ENCODE assay signal across 8 mouse cellular contexts in genomic region chr17:46073730-46074301, GRCm38 (mm10). TPM values are rescaled to one million over a fixed set of nuclear protein-coding genes. Genes with fewer than 3 reads are reported as not detected.
DNase-seq lines count a peak whose midpoint lies in the region; ATAC-seq lines count a peak whose summit lies in the region.

No protein-coding gene starts in this region.

- DNase-seq in adrenal gland, adult 8-10 months = peak; percentile 78
- DNase-seq in hindbrain, embryonic 10.5 days (ENCODE audit: low spot score) = no peak
- DNase-seq in layer of hippocampus, adult 9-10 months (ENCODE audit: low spot score) = peak; percentile 24
- DNase-seq in testis, postnatal 14 days (ENCODE audit: low spot score) = peak; percentile 51

- peak overlapping the region; percentile 13 for H3K4me3 ChIP-seq in erythroblast, embryonic 14.5 days (replicated peaks)
- H3K4me3 ChIP-seq in embryonic facial prominence, embryonic 15.5 days (replicated peaks) = peak overlapping the region; percentile 30
- H3K4me3 ChIP-seq in hindbrain, embryonic 10.5 days = no peak overlapping the region

- peaks cover under 1% of the 10 kb centered on the region for H3K9me3 ChIP-seq in erythroblast, embryonic 14.5 days (ENCODE audit: control insufficient read depth, low read length)
- H3K9me3 ChIP-seq in embryonic facial prominence, embryonic 15.5 days (replicated peaks) = no peaks in the 10 kb centered on the region
- no peaks in the 10 kb centered on the region for H3K9me3 ChIP-seq in hindbrain, embryonic 10.5 days

- WGBS in embryonic facial prominence, embryonic 15.5 days = 5% methylated on average over 23 of the region's 23 CpGs
- WGBS in hindbrain, embryonic 10.5 days = 74% methylated on average over 23 of the region's 23 CpGs

- H3K27ac ChIP-seq in embryonic facial prominence, embryonic 15.5 days (replicated peaks) = peak overlapping the region; percentile 25
- peak overlapping the region; percentile 17; the same call in 1 of the 2 replicates for H3K27ac ChIP-seq in hindbrain, embryonic 10.5 days

- H3K9ac ChIP-seq in embryonic facial prominence, embryonic 15.5 days = no peak overlapping the region

- no peaks in the 10 kb centered on the region for H3K36me3 ChIP-seq in erythroblast, embryonic 14.5 days (ENCODE audit: control insufficient read depth)
- H3K36me3 ChIP-seq in embryonic facial prominence, embryonic 15.5 days = no peaks in the 10 kb centered on the region
- H3K36me3 ChIP-seq in hindbrain, embryonic 10.5 days = no peaks in the 10 kb centered on the region

- no peak for ATAC-seq in erythroblast, adult 5-6 weeks (replicated peaks; ENCODE audit: low FRiP score, poor library complexity, severe bottlenecking)
- peak; percentile 86 for ATAC-seq in embryonic facial prominence, embryonic 15.5 days (ENCODE audit: insufficient number of reproducible peaks, low FRiP score, low TSS enrichment, low read depth)
- ATAC-seq in megakaryocyte, adult 5-6 weeks (ENCODE audit: poor library complexity, severe bottlenecking) = peak; percentile 91

- peaks cover 4% of the 10 kb centered on the region for H3K4me1 ChIP-seq in erythroblast, embryonic 14.5 days (ENCODE audit: control insufficient read depth)
- H3K4me1 ChIP-seq in embryonic facial prominence, embryonic 15.5 days = peaks cover 34% of the 10 kb centered on the region
- peaks cover 17% of the 10 kb centered on the region; the same call in 1 of the 2 replicates for H3K4me1 ChIP-seq in hindbrain, embryonic 10.5 days (replicated peaks)

- 0 out of 2 replicates have a peak, but pooled peaks cover 3% of the 10 kb centered on the region for H3K27me3 ChIP-seq in erythroblast, embryonic 14.5 days (ENCODE audit: control insufficient read depth)
- H3K27me3 ChIP-seq in embryonic facial prominence, embryonic 15.5 days = no peaks in the 10 kb centered on the region
- H3K27me3 ChIP-seq in hindbrain, embryonic 10.5 days (ENCODE audit: insufficient read depth, poor library complexity, severe bottlenecking) = no peaks in the 10 kb centered on the region; the same call in 1 of the 2 replicates

- peak overlapping the region; percentile 53 for H3K4me2 ChIP-seq in embryonic facial prominence, embryonic 15.5 days (replicated peaks)

RNA-seq across cellular contexts. Expression of gene Mrps18a, which starts 37.0 kb away (rescaled TPM):
- polyA plus RNA-seq in erythroblast, embryonic 14.5 days (2012) = 7.7 and 9.7 TPM in 2 replicates
- total RNA-seq in erythroblast, adult 5-6 weeks (2015; ENCODE audit: low replicate concordance) = 8.6 and 20.9 TPM in 2 replicates
- total RNA-seq in erythroblast, adult 5-6 weeks (2017; ENCODE audit: low replicate concordance) = 3.6 and 21.0 TPM in 2 replicates
- total RNA-seq in adrenal gland, adult 8-10 months (2022) = 100 to 1,000 TPM in 2 of 4 experiments, 10 to 100 TPM in 2; 94.5 to 106 (median 101) TPM
- 124 and 134 TPM in 2 replicates for polyA plus RNA-seq in embryonic facial prominence, embryonic 15.5 days (2015; fragmentation: Nextera tagmentation; extraction: Ambion mirVana)
- polyA plus RNA-seq in hindbrain, embryonic 10.5 days (2016; fragmentation: Nextera tagmentation; extraction: Ambion mirVana) = 148 and 151 TPM in 2 replicates
- 35.5 and 46.1 TPM in 2 replicates for total RNA-seq in megakaryocyte, adult 5-6 weeks (2015)
- total RNA-seq in megakaryocyte, adult 5-6 weeks (2017) = 28.7 and 39.4 TPM in 2 replicates

RNA-seq across cellular contexts. Expression of gene Vegfa, which starts 41.6 kb away (rescaled TPM):
- polyA plus RNA-seq in erythroblast, embryonic 14.5 days (2012) = 0.86 and 1.3 TPM in 2 replicates
- total RNA-seq in erythroblast, adult 5-6 weeks (2015; ENCODE audit: low replicate concordance) = 8.8 and 14.8 TPM in 2 replicates
- 5.7 and 11.3 TPM in 2 replicates for total RNA-seq in erythroblast, adult 5-6 weeks (2017; ENCODE audit: low replicate concordance)
- total RNA-seq in adrenal gland, adult 8-10 months (2022) = 100 to 1,000 TPM; 270 to 756 (median 501) TPM
- polyA plus RNA-seq in embryonic facial prominence, embryonic 15.5 days (2015; fragmentation: Nextera tagmentation; extraction: Ambion mirVana) = 4.6 and 6.9 TPM in 2 replicates
- 2.0 TPM in 2 replicates for polyA plus RNA-seq in hindbrain, embryonic 10.5 days (2016; fragmentation: Nextera tagmentation; extraction: Ambion mirVana)
- total RNA-seq in megakaryocyte, adult 5-6 weeks (2015) = 5.6 and 9.1 TPM in 2 replicates
- total RNA-seq in megakaryocyte, adult 5-6 weeks (2017) = 4.8 and 11.4 TPM in 2 replicates

Comparison
In these comparisons a context has a peak if more than half of its experiments do, and no peak if none do; other contexts are left out.
1. RNA of gene Vegfa, which starts 41.6 kb away (total RNA-seq): 270 to 756 TPM in adrenal gland, adult 8-10 months; 5.7 to 14.8 TPM in erythroblast, adult 5-6 weeks and 4.8 to 11.4 TPM in megakaryocyte, adult 5-6 weeks; every median in the first group is over 10 times any median in the second.